Mouse (Mus musculus) frontal cortex, postnatal 25 days (tissue): ENCODE measurements around the gene E130311K13Rik.
A peak's percentile ranks its signal among the peaks of the same experiment; 100 is the strongest.

Experiments
- DNase-seq, 2 experiments: peaks; one replicate each; pipeline ENCODE4 v3.0.0; 2022; ENCODE audit warnings: low spot score in 2 of 2

The E130311K13Rik gene

DNA sequence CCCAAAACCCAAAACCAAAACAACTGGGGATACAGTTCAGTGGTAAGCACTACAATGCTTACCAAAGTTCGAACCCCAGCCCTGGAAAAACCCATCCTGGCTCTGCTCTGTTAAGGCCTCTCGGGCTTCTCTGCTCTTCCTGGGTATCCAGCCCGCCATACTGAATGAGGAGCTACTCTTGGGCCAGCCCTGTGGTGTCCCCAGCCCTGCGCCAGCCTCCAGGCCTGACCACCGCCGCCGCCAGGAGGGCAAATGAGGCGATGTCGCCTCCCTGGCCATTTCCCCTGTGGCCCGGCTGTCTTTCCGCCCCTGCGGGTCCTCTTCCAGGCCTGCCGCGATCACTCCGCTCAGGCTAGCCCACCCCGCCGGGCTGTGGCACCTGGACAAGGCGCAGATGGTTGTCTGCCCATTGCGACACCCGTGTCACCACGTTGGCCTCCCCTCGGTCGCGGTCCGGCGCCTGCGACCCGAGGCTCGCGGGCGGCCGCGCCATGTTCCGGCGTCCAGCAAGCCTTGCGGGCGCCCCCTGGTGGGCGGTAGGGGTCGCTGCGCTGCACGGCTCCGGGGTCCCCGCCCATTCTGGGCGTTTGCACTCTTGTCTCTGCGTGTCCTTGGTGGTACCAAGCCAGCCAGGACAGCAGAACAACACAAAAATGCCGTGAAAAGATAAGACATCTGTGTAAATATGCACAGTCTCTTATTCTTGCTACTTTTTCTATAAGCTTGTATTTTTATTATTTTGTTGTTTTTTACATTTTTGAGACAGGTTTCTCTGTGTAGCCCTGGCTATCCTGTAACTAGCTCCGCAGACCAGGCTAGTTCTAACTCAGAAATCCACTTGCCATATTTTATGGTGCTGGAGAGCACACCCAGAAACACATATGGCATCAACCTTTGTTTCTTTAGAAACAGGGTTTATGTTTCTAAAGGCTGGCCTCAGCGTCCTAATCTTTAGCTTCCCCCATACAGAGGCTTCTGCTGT is at the start of gene E130311K13Rik:
Gene E130311K13Rik, minus strand, starts transcription at position 595 of the 982 bp plus-strand sequence.
- peak; percentile 88 for DNase-seq

GRCm38 (mm10) chr3:63977895-63978294 is 48.6 kb upstream of the E130311K13Rik start:
- DNase-seq: no peak

DNA sequence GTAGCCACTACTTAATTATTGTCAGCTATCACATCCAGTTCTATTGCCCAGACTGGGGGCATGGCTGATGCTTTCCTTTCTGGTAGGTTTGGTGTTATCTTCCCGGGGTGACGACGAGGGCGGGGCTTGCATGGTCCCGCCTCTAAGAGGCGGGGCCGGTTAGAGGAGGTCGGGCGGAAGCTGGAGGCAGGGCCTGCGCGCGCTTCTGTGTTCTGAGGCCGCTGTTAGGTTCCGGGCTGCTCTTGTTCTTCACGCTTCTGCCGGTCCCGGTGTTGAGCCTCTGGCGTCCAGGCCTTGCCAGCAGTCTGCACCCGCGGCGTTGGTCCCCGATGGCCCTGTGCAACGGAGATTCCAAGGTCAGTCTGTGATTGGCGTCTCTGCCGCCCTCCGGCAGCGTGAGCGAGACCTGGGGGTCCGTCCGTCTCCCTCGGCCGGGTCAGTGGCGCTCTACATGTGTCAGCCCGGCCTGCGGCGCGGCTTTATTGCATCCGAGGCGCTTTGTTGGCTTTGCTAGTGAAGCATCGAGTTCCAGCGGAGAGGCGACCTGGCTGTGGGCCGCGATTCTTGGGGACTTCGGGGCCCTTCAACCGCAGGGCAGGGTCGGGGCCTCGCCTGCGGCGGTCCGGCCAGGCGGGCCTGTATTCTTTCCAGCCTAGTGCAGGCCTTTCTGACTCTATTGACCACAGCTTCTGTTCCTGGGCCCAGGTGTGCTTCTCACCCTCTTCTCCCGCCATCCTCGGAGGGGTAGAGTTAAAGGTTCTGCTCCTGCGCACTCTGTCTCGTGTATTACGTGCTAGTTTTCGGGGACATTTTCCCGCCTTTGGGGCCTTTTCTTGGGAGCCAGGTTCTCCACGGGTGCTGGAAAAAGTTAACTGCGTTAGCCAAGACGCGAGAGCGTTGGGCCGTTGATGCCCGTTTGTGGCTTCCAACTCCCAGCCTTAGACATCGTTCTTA is 47.0 kb upstream of the E130311K13Rik start, which contains the start of gene Gmps:
Gene Gmps, plus strand, starts transcription at position 152 of the 954 bp plus-strand sequence.
- peak; percentile 77 to 87 for DNase-seq

DNA sequence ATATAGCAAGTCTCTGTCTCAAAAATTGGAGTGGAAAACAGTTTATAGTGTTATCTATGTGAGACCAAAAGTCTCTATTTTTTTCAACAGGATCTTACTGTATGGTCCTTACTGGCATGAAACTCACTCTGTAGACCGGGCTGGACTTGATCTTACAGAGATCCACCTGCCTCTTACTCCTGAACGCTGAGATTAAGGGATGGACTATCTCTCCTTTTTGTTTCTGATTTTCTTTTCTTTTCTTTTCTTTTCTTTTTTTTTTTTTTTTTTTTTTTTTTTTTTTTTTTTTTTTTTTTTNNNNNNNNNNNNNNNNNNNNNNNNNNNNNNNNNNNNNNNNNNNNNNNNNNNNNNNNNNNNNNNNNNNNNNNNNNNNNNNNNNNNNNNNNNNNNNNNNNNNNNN is 36.7 kb upstream of the E130311K13Rik start:
- DNase-seq: no peak

GRCm38 (mm10) chr3:63964922-63965249 is 35.6 kb upstream of the E130311K13Rik start:
- no peak for DNase-seq

DNA sequence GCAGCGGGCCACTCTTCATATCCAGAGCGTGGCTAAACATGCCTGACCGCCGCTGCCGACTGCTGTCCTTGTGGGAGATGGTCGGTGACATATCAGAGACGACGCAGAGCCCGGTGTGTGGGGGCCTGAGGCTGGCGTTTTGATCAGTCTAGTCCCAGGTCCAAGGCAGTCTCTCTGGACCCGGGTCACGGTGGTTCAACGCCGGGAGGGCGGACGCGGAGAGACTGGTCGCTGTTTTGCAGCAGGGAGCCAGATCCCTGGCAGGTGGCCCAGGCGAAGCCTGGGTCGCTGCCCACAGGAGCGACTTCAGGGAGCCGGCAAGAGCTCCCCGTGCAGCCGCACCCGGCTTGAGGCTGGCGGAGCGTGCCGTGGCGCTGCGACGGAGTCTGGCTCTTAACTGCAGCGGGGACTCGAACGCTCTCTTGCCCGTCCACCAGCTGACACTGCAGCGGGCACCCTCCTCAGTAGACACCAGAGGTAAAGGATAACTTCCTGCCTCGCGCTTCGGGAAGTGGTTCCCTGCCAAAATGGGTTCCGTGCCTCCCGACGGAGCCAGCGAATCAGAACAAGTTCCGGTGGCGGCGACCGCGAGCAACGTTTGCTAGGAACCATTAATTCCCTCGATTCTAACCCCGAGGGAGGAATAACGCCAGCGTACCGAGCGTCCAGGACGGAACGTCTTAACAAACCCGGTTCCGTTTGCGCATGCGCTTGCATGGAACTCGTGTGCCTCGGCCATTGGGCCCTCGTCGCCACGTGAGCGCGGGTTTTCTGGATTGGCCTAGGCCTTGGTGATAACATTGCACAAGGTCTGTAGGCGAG is 35.0 kb upstream of the E130311K13Rik start, which contains the start of gene Slc33a1:
Gene Slc33a1, minus strand, starts transcription at position 669 of the 822 bp plus-strand sequence.
- peak; percentile 99 for DNase-seq

- no peak for DNase-seq
These were observed 34.3 kb upstream of the E130311K13Rik start for GRCm38 (mm10) chr3:63963421-63964099.

DNA sequence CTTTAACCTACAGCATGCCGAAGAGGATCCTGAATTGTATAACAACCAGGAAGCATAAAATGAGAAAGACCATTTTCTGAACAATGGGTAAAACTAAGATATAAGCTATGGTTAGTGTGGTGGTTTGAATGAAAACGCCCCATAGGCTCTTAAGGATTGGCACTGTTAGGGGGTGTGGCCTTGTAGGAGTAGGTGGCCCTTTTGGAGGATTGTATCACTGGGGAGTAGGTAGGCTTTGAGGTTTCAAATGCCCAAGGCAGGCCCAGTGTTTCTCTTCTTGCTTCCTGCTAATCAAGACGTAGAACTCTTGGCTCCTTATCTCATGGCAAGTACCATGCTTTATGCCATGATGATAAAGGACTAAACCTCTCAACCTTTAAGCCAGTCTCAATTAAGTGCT is 20.6 kb upstream of the E130311K13Rik start:
- no peak for DNase-seq

- peak in 1 of 2 experiments; percentile 19 for DNase-seq
These were observed 12.1 kb upstream of the E130311K13Rik start for GRCm38 (mm10) chr3:63941204-63941850.

GRCm38 (mm10) chr3:63938928-63939327 is 9.7 kb upstream of the E130311K13Rik start:
- no peak for DNase-seq

GRCm38 (mm10) chr3:63919634-63920033 is 9.6 kb downstream of the E130311K13Rik start:
- DNase-seq: no peak

DNA sequence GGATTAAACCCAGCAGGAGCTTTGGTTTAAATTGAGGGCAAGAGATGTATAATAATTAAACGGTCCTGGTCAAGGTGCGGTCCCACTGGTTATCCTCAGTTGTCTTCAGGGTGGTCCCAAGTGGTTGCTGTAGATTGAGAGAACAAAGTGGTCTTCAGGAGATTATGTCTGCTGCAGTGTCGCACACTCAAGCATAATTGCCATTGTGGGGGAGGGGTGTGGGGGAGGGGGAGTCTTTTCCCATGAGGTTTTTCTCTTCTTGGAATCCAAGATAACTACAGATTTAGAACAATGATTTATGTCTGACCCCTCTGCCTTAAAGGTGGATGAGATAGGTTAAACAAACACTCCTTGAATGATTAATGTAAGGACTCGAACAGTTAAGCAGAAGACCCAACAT is 19.0 kb downstream of the E130311K13Rik start:
- DNase-seq: no peak

DNA sequence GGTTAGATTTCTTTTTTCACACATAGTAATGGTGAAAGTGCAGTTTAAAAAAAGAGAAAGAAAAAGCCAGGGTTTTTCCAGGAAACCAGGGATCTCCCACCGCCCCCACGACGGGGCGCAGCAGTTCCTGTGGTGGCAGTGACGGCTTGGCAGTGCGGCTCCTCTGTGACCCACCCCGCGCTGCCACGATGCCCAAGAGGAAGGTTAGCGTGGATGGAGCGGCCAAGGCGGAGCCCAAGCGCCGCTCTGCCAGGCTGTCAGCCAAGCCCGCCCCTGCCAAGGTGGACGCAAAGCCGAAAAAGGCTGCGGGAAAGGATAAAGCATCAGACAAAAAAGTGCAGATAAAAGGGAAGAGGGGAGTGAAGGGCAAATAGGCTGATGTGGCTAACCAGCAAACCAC is 24.0 kb downstream of the E130311K13Rik start:
- no peak for DNase-seq

DNA sequence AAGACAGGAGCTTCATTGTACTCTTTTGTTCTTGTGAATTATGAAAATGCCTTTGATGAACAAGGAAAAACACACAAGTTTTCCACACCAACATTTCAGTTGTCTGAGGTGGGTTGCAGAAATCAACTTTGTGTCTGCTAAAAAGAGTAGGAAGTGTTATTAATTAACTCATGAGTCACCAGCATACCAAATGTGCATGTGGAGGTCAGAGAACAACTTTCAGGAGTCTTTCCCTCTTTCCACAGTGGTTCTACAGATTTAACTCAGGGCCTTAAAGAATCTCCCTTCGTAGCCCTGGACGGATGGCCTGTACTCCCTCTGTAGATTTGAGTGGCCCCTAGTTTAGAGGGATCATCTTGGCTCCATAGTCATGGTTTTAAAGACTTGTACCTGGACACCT is 25.1 kb downstream of the E130311K13Rik start:
- no peak for DNase-seq

GRCm38 (mm10) chr3:63900021-63900571 is 29.2 kb downstream of the E130311K13Rik start:
- DNase-seq: no peak

GRCm38 (mm10) chr3:63899309-63899695 is 30.0 kb downstream of the E130311K13Rik start, which contains the start of gene Plch1:
Gene Plch1 (minus strand): TSS chr3:63899472.
- DNase-seq: peak; percentile 17 to 25

- DNase-seq: peak; percentile 64 to 72
These were observed 30.5 kb downstream of the E130311K13Rik start for GRCm38 (mm10) chr3:63898581-63899308.

DNA sequence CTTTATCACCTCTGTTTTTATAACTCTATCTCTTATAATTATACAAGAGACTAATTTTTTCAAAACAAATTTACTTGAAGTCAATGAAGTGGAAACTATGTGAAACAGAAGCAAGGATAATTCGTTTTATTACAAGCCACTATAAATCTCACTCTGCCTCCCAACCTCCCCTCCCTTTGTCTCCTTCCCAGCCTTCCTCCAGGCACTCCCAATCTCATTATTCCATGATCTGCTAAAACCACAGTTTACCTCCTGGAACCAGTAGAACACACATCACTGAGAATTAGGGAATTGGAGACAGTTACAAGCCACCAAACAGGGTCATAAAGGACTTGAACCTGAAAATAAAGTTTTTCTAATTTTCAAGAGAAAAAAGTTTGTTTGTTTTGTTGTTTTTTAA is 32.1 kb downstream of the E130311K13Rik start:
- no peak for DNase-seq

DNA sequence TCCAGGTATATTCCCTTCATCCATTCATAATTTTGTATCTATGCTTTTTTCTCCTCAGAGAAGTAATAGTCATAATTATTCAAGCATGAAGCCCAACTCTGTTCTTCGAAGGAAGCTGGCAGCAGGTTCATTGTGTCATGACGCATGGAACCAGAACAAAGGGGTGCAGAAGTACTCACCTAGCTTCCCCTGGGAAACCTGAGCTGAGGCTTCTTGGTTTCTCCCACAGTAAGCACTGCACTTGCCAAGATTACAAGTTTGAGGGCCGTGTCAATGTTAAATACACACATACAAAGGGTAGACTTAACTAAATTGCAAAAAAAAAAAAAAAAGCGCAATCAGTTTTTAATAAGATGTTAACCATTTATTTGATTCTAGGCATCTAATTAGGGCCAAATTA is 33.0 kb downstream of the E130311K13Rik start:
- no peak for DNase-seq
